Mouse (Mus musculus) layer of hippocampus, postnatal 36 days (tissue): ENCODE data around the gene Med20. TPM values are rescaled to one million over a fixed set of nuclear protein-coding genes. Genes with fewer than 3 reads are reported as not detected.
A peak's percentile ranks its signal among the peaks of the same experiment; 100 is the strongest.
"Not testable (repeated sequence)": the region's sequence is repeated elsewhere in the genome, so short reads cannot be mapped to it uniquely, and the experiment has no call there.

ENCODE experiments used
- DNase-seq, 2 experiments: peaks; one replicate each; pipeline ENCODE4 v3.0.0; 2022
- total RNA-seq, 2 experiments: library from RNA; stranded (reverse); gene quantifications; 2 replicates each; pipeline ENCODE4 v1.2.3; 2021

Gene Med20
- total RNA-seq, 2 experiments from 2014 or later, result 34.1 to 40.4 TPM

- no peak for DNase-seq
Measured at GRCm38 (mm10) chr17:47597261-47597660, 14.1 kb upstream of the Med20 start.

GRCm38 (mm10) chr17:47597838-47598579 is 13.4 kb upstream of the Med20 start:
- peak in 1 of 2 experiments; percentile 29 for DNase-seq

- not testable (repeated sequence) for DNase-seq
Measured at GRCm38 (mm10) chr17:47598580-47599304, 12.6 kb upstream of the Med20 start.

GRCm38 (mm10) chr17:47599511-47600297 is 11.7 kb upstream of the Med20 start:
- DNase-seq, result no peak

GRCm38 (mm10) chr17:47600601-47601388 is 10.6 kb upstream of the Med20 start:
- DNase-seq, result no peak

- no peak for DNase-seq
Measured at GRCm38 (mm10) chr17:47601389-47601755, 10.0 kb upstream of the Med20 start.

- DNase-seq, result no peak
Measured at GRCm38 (mm10) chr17:47602289-47602688, 9.1 kb upstream of the Med20 start.

GRCm38 (mm10) chr17:47606220-47606619 is 5.2 kb upstream of the Med20 start:
- DNase-seq, result no peak

GRCm38 (mm10) chr17:47609182-47609581 is 2.2 kb upstream of the Med20 start:
- DNase-seq, result no peak

GRCm38 (mm10) chr17:47611661-47611982 is 240 bp downstream of the Med20 start:
- DNase-seq, result no peak

GRCm38 (mm10) chr17:47614018-47614417 is 2.6 kb downstream of the Med20 start:
- DNase-seq, result no peak

GRCm38 (mm10) chr17:47616119-47616518 is 4.7 kb downstream of the Med20 start:
- DNase-seq, result no peak

- DNase-seq, result no peak
Measured at GRCm38 (mm10) chr17:47616652-47617051, 5.3 kb downstream of the Med20 start.

GRCm38 (mm10) chr17:47617605-47618307 is 6.4 kb downstream of the Med20 start:
- DNase-seq, result no peak

GRCm38 (mm10) chr17:47618556-47619311 is 7.4 kb downstream of the Med20 start:
- DNase-seq, result no peak

- no peak for DNase-seq
Measured at GRCm38 (mm10) chr17:47622912-47623554, 11.7 kb downstream of the Med20 start.

- not testable (repeated sequence) for DNase-seq
Measured at GRCm38 (mm10) chr17:47624572-47624971, 13.2 kb downstream of the Med20 start.

- DNase-seq, result no peak
Measured at GRCm38 (mm10) chr17:47625088-47625487, 13.7 kb downstream of the Med20 start.

GRCm38 (mm10) chr17:47626031-47626430 is 14.6 kb downstream of the Med20 start:
- no peak for DNase-seq

GRCm38 (mm10) chr17:47627791-47628190 is 16.4 kb downstream of the Med20 start:
- DNase-seq, result no peak
